Comparison of ENCODE assay signal across 8 mouse cellular contexts in the genomic region with DNA sequence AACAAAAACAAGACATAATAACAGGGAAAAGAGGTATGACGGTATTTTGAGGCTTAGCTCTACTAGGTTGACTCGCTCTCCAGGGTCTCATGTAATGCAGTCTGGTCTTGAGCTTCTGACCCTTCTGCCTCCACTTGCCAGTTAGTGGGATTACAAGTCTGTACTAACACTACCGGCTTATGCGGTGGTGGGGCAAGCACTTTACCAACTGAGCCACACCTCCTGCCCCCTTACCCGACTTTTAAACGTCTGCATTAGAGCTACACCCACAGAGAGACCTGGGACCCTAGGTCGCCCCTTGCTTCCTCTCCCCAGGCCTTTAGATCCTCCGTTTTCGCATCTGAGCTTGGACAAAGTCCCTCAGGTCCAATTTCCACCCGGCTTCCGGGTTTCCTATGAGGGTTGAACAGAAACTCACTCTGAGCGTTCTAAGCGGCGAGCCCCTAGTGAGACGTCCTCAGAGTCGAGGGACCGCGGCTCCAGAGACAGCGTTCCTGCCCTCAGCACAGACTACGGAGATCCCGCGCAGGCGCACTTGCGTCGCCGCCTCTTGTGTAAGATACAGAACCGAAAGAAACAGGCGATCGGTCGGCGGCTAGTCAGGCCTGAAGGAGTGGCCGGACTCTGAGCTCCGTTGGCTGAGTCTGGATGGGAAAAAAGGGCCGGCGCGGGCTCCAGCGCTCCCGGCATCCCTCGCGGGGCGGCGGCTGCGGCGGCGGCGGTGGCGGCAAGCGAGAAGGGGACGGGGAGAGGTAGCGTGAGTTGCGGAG. TPM values are rescaled to one million over a fixed set of nuclear protein-coding genes. Genes with fewer than 3 reads are reported as not detected.
DNase-seq lines count a peak whose midpoint lies in the region; ATAC-seq and TF ChIP-seq lines count a peak whose summit lies in the region.

A gene (minus strand): TSS at position 573 of the 770 bp plus-strand sequence.
A gene (plus strand): TSS at position 678 of the 770 bp plus-strand sequence.

- H3K36me3 ChIP-seq in embryonic facial prominence, embryonic 15.5 days, result peaks cover 42% of the 10 kb centered on the region
- peaks cover 48% of the 10 kb centered on the region for H3K36me3 ChIP-seq in limb, embryonic 14.5 days (ENCODE audit: control insufficient read depth, insufficient read depth, low read length)
- peaks cover 25% of the 10 kb centered on the region for H3K36me3 ChIP-seq in midbrain, postnatal 0 days (ENCODE audit: insufficient read depth, low read length)

- H3K27me3 ChIP-seq in embryonic facial prominence, embryonic 15.5 days, result no peaks in the 10 kb centered on the region
- no peaks in the 10 kb centered on the region for H3K27me3 ChIP-seq in limb, embryonic 14.5 days (ENCODE audit: control insufficient read depth, insufficient read depth, low read length)
- no peaks in the 10 kb centered on the region for H3K27me3 ChIP-seq in midbrain, postnatal 0 days (ENCODE audit: insufficient read depth, low read length)

- under 1% methylated on average over 51 of the region's 51 CpGs for WGBS in bone marrow, adult 2 months
- under 1% methylated on average over 49 of the region's 51 CpGs for WGBS in embryonic facial prominence, embryonic 15.5 days
- WGBS in limb, embryonic 14.5 days, result 5% methylated on average over 44 of the region's 51 CpGs
- WGBS in midbrain, postnatal 0 days, result under 1% methylated on average over 46 of the region's 51 CpGs

- DNase-seq in 416B (ENCODE audit: low read depth), result peak; percentile 98
- DNase-seq in heart, adult 8-10 months (ENCODE audit: low spot score), result peak; percentile 99
- DNase-seq in kidney, adult 9 months, result peak; percentile 99
- peak; percentile 99 for DNase-seq in limb, embryonic 14.5 days (ENCODE audit: low spot score)
- DNase-seq in midbrain, postnatal 0 days (ENCODE audit: low spot score), result peak; percentile 100
- DNase-seq in spleen, postnatal 14 days (ENCODE audit: low spot score in 2 of 2), result peak; percentile 98

- ATAC-seq in embryonic facial prominence, embryonic 15.5 days (ENCODE audit: insufficient number of reproducible peaks, low FRiP score, low TSS enrichment, low read depth), result peak; percentile 93
- ATAC-seq in limb, embryonic 14.5 days (ENCODE audit: low FRiP score, low read depth), result peak; percentile 96
- peak; percentile 92 for ATAC-seq in midbrain, postnatal 0 days (ENCODE audit: low FRiP score)

- H3K9ac ChIP-seq in embryonic facial prominence, embryonic 15.5 days, result peak within 1 kb of the TSS; percentile 90
- H3K9ac ChIP-seq in limb, embryonic 14.5 days (ENCODE audit: low read depth, low read length, severe bottlenecking), result peak within 1 kb of the TSS; percentile 91
- peak within 1 kb of the TSS; percentile 84 for H3K9ac ChIP-seq in midbrain, postnatal 0 days (replicated peaks; ENCODE audit: low read length, poor library complexity, severe bottlenecking)

- peaks cover 2% of the 10 kb centered on the region; the same call in 1 of the 2 replicates for H3K4me1 ChIP-seq in bone marrow, adult 2 months (ENCODE audit: control insufficient read depth, insufficient read depth, low read length)
- peaks cover 30% of the 10 kb centered on the region for H3K4me1 ChIP-seq in embryonic facial prominence, embryonic 15.5 days
- peaks cover 14% of the 10 kb centered on the region for H3K4me1 ChIP-seq in limb, embryonic 14.5 days (ENCODE audit: control insufficient read depth, insufficient read depth, low read length)
- H3K4me1 ChIP-seq in midbrain, postnatal 0 days (ENCODE audit: insufficient read depth, low read length), result peaks cover 11% of the 10 kb centered on the region; the same call in 1 of the 2 replicates

- no peaks in the 10 kb centered on the region for H3K9me3 ChIP-seq in embryonic facial prominence, embryonic 15.5 days (replicated peaks)
- H3K9me3 ChIP-seq in limb, embryonic 14.5 days (ENCODE audit: control insufficient read depth, low read length), result no peaks in the 10 kb centered on the region
- H3K9me3 ChIP-seq in midbrain, postnatal 0 days (ENCODE audit: low read length), result no peaks in the 10 kb centered on the region

- peak within 1 kb of the TSS; percentile 92 for H3K4me3 ChIP-seq in bone marrow, adult 2 months (replicated peaks; ENCODE audit: control insufficient read depth, low read depth, low read length)
- peak within 1 kb of the TSS; percentile 97 for H3K4me3 ChIP-seq in embryonic facial prominence, embryonic 15.5 days (replicated peaks)
- peak within 1 kb of the TSS; percentile 90 for H3K4me3 ChIP-seq in limb, embryonic 14.5 days (replicated peaks; ENCODE audit: low read length)
- peak within 1 kb of the TSS; percentile 77 for H3K4me3 ChIP-seq in midbrain, postnatal 0 days (ENCODE audit: low read depth, low read length)

- TF ChIP-seq CTCF in bone marrow, adult 2 months (IDR thresholded peaks at IDR 0.05; ENCODE audit: control insufficient read depth, insufficient read depth, low read length), result no peak
- 0 out of 2 replicates have a peak, but pooled peaks have one; percentile 1 for TF ChIP-seq CTCF in midbrain, postnatal 0 days (IDR thresholded peaks at IDR 0.05)

- H3K27ac ChIP-seq in bone marrow, adult 2 months (ENCODE audit: control insufficient read depth, insufficient read depth, low read depth, low read length, poor library complexity), result peak within 1 kb of the TSS; percentile 83
- H3K27ac ChIP-seq in embryonic facial prominence, embryonic 15.5 days (replicated peaks), result peak within 1 kb of the TSS; percentile 91
- H3K27ac ChIP-seq in limb, embryonic 14.5 days (replicated peaks; ENCODE audit: low read depth, low read length), result peak within 1 kb of the TSS; percentile 74
- peak within 1 kb of the TSS; percentile 77 for H3K27ac ChIP-seq in midbrain, postnatal 0 days (ENCODE audit: low read depth, low read length)

- peak; percentile 67; the same call in 1 of the 2 replicates for TF ChIP-seq POLR2A in bone marrow, adult 2 months (IDR thresholded peaks at IDR 0.05; ENCODE audit: borderline replicate concordance, control insufficient read depth, low read depth, low read length)
- TF ChIP-seq POLR2A in limb, embryonic 14.5 days (IDR thresholded peaks at IDR 0.05; ENCODE audit: borderline replicate concordance, extremely low read depth, insufficient read depth, insufficient read length), result no peak

- peak within 1 kb of the TSS; percentile 75 for H3K4me2 ChIP-seq in embryonic facial prominence, embryonic 15.5 days (replicated peaks)
- peak within 1 kb of the TSS; percentile 72 for H3K4me2 ChIP-seq in limb, embryonic 14.5 days (replicated peaks; ENCODE audit: low read depth, low read length, severe bottlenecking)
- peak within 1 kb of the TSS; percentile 82 for H3K4me2 ChIP-seq in midbrain, postnatal 0 days (ENCODE audit: low read depth, low read length, poor library complexity, severe bottlenecking)

RNA-seq across cellular contexts. Expression of the first gene that starts in this region (rescaled TPM):
- 5.2 and 10.9 TPM in 2 replicates for polyA plus RNA-seq in bone marrow, adult 2 months (2011; ENCODE audit: insufficient read depth, insufficient read length, low replicate concordance, missing spikeins)
- polyA plus RNA-seq in embryonic facial prominence, embryonic 15.5 days (2015; fragmentation: Nextera tagmentation; extraction: Ambion mirVana), result 16.9 and 18.0 TPM in 2 replicates
- 10 to 100 TPM; 26.0 to 29.3 (median 26.9) TPM for total RNA-seq in heart, adult 8-10 months (2022)
- 16.0 and 16.8 TPM in 2 replicates for polyA plus RNA-seq in limb, embryonic 14.5 days (2012; rRNA removed)
- 15.9 and 16.4 TPM in 2 replicates for polyA plus RNA-seq in limb, embryonic 14.5 days (2014; fragmentation: Nextera tagmentation; extraction: Ambion mirVana)
- 27.9 and 28.5 TPM in 2 replicates for total RNA-seq in midbrain, postnatal 0 days (2014; rRNA removed)
- polyA plus RNA-seq in midbrain, postnatal 0 days (2015; fragmentation: Nextera tagmentation; extraction: Ambion mirVana), result 20.3 and 20.6 TPM in 2 replicates

RNA-seq across cellular contexts. Expression of the second gene that starts in this region (rescaled TPM):
- polyA plus RNA-seq in bone marrow, adult 2 months (2011; ENCODE audit: insufficient read depth, insufficient read length, low replicate concordance, missing spikeins), result 28.2 and 46.9 TPM in 2 replicates
- polyA plus RNA-seq in embryonic facial prominence, embryonic 15.5 days (2015; fragmentation: Nextera tagmentation; extraction: Ambion mirVana), result 46.3 and 47.6 TPM in 2 replicates
- 10 to 100 TPM; 10.0 to 12.4 (median 12.0) TPM for total RNA-seq in heart, adult 8-10 months (2022)
- polyA plus RNA-seq in limb, embryonic 14.5 days (2012; rRNA removed), result 56.7 and 63.1 TPM in 2 replicates
- 25.2 and 29.2 TPM in 2 replicates for polyA plus RNA-seq in limb, embryonic 14.5 days (2014; fragmentation: Nextera tagmentation; extraction: Ambion mirVana)
- total RNA-seq in midbrain, postnatal 0 days (2014; rRNA removed), result 44.4 and 47.3 TPM in 2 replicates
- 40.1 and 40.7 TPM in 2 replicates for polyA plus RNA-seq in midbrain, postnatal 0 days (2015; fragmentation: Nextera tagmentation; extraction: Ambion mirVana)

Comparison
In these comparisons a context has a peak if more than half of its experiments do, and no peak if none do; other contexts are left out.
1. Peak in every context shown above with its lines: DNase-seq, ATAC-seq, H3K4me3 ChIP-seq and H3K27ac ChIP-seq.